Mouse (Mus musculus): ENCODE data around the gene Thrb. TPM values are rescaled to one million over a fixed set of nuclear protein-coding genes. Genes with fewer than 3 reads are reported as not detected.
"Not testable (repeated sequence)": the region's sequence is repeated elsewhere in the genome, so short reads cannot be mapped to it uniquely, and the experiment has no call there.

Gene Thrb
- polyA plus RNA-seq, 1 experiment = 21.2 TPM

- no peak for DNase-seq (ENCODE audit: extremely low spot score in 1 of 2, low spot score in 1 of 2)
Measured at GRCm38 (mm10) chr14:17922807-17923704, 263.0 kb downstream of the Thrb start.

- peak; percentile 67 to 90 for DNase-seq (ENCODE audit: extremely low spot score in 1 of 2, low spot score in 1 of 2)
Measured at GRCm38 (mm10) chr14:17927469-17927868, 267.4 kb downstream of the Thrb start.

- DNase-seq (ENCODE audit: extremely low spot score in 1 of 2, low spot score in 1 of 2) = no peak
Measured at GRCm38 (mm10) chr14:17929585-17929984, 269.5 kb downstream of the Thrb start.

- no peak for DNase-seq (ENCODE audit: extremely low spot score in 1 of 2, low spot score in 1 of 2)
Measured at GRCm38 (mm10) chr14:17933475-17933874, 273.4 kb downstream of the Thrb start.

- DNase-seq (ENCODE audit: extremely low spot score in 1 of 2, low spot score in 1 of 2) = not testable (repeated sequence)
Measured at GRCm38 (mm10) chr14:17934779-17935178, 274.7 kb downstream of the Thrb start.

GRCm38 (mm10) chr14:17954038-17954437, 294.0 kb downstream of the Thrb start:
- DNase-seq (ENCODE audit: extremely low spot score in 1 of 2, low spot score in 1 of 2) = no peak

GRCm38 (mm10) chr14:17959901-17960300, 299.8 kb downstream of the Thrb start:
- no peak for DNase-seq (ENCODE audit: extremely low spot score in 1 of 2, low spot score in 1 of 2)

GRCm38 (mm10) chr14:17967117-17967726, 307.2 kb downstream of the Thrb start:
- DNase-seq (ENCODE audit: extremely low spot score in 1 of 2, low spot score in 1 of 2) = peak in 1 of 2 experiments; percentile 71

GRCm38 (mm10) chr14:17972132-17972531, 312.1 kb downstream of the Thrb start:
- DNase-seq (ENCODE audit: extremely low spot score in 1 of 2, low spot score in 1 of 2) = no peak

GRCm38 (mm10) chr14:17972665-17973064, 312.6 kb downstream of the Thrb start:
- DNase-seq (ENCODE audit: extremely low spot score in 1 of 2, low spot score in 1 of 2) = no peak

- DNase-seq (ENCODE audit: extremely low spot score in 1 of 2, low spot score in 1 of 2) = no peak
Measured at GRCm38 (mm10) chr14:17975786-17976185, 315.7 kb downstream of the Thrb start.

- DNase-seq (ENCODE audit: extremely low spot score in 1 of 2, low spot score in 1 of 2) = no peak
Measured at GRCm38 (mm10) chr14:17978259-17978658, 318.2 kb downstream of the Thrb start.

GRCm38 (mm10) chr14:17981258-17981657, 321.2 kb downstream of the Thrb start:
- no peak for DNase-seq (ENCODE audit: extremely low spot score in 1 of 2, low spot score in 1 of 2)

GRCm38 (mm10) chr14:17982017-17982416, 322.0 kb downstream of the Thrb start:
- no peak for DNase-seq (ENCODE audit: extremely low spot score in 1 of 2, low spot score in 1 of 2)

- DNase-seq (ENCODE audit: extremely low spot score in 1 of 2, low spot score in 1 of 2) = no peak
Measured at GRCm38 (mm10) chr14:17983390-17983789, 323.3 kb downstream of the Thrb start.

GRCm38 (mm10) chr14:17983839-17984238, 323.8 kb downstream of the Thrb start:
- DNase-seq (ENCODE audit: extremely low spot score in 1 of 2, low spot score in 1 of 2) = no peak

GRCm38 (mm10) chr14:17988580-17988979, 328.5 kb downstream of the Thrb start:
- DNase-seq (ENCODE audit: extremely low spot score in 1 of 2, low spot score in 1 of 2) = no peak

- no peak for DNase-seq (ENCODE audit: extremely low spot score in 1 of 2, low spot score in 1 of 2)
Measured at GRCm38 (mm10) chr14:17989182-17989581, 329.1 kb downstream of the Thrb start.

- no peak for DNase-seq (ENCODE audit: extremely low spot score in 1 of 2, low spot score in 1 of 2)
Measured at GRCm38 (mm10) chr14:17990186-17990585, 330.1 kb downstream of the Thrb start.

- no peak for DNase-seq (ENCODE audit: extremely low spot score in 1 of 2, low spot score in 1 of 2)
Measured at GRCm38 (mm10) chr14:18001886-18002285, 341.8 kb downstream of the Thrb start.

- no peak for DNase-seq (ENCODE audit: extremely low spot score in 1 of 2, low spot score in 1 of 2)
Measured at GRCm38 (mm10) chr14:18003686-18004085, 343.6 kb downstream of the Thrb start.

- DNase-seq (ENCODE audit: extremely low spot score in 1 of 2, low spot score in 1 of 2) = peak in 1 of 2 experiments; percentile 43
Measured at GRCm38 (mm10) chr14:18008524-18008923, 348.5 kb downstream of the Thrb start.

All from frontal cortex, adult 2 months (tissue).